In genomic region chr1:134083676-134084075, GRCm38 (mm10) we compare ENCODE assay signal across 19 mouse cellular contexts. TPM values are rescaled to one million over a fixed set of nuclear protein-coding genes. Genes with fewer than 3 reads are reported as not detected.
DNase-seq lines count a peak whose midpoint lies in the region; ATAC-seq and TF ChIP-seq lines count a peak whose summit lies in the region.
"Had no signal": no experiment of that assay in that cellular context is flagged by ENCODE, and none has a peak within 500 bp of the region (broad histone marks: within the 10 kb centered on the region; RNA-seq: fewer than 3 reads in every experiment).

No protein-coding gene starts in this region.

- TF ChIP-seq POLR2A in olfactory bulb, adult 2 months (IDR thresholded peaks at IDR 0.05; ENCODE audit: insufficient read depth, low read depth, low read length), result no peak

- DNase-seq in heart, adult 11 months, result no peak
- no peak for DNase-seq in lung, embryonic 14.5 days
- DNase-seq in lung, postnatal 10 days, result no peak
- no peak for DNase-seq in hindbrain, embryonic 14.5 days (ENCODE audit: low spot score)
- DNase-seq: B cell, adult 2 months; cerebellum, adult 11-12 months; kidney, postnatal 36 days; left cerebral cortex, postnatal 4 days; thymus, adult 18-20 months had no signal

- no peaks in the 10 kb centered on the region for H3K27me3 ChIP-seq in heart, embryonic 12.5 days (replicated peaks)
- H3K27me3 ChIP-seq in lung, embryonic 14.5 days (ENCODE audit: insufficient read depth, low read length), result no peaks in the 10 kb centered on the region
- H3K27me3 ChIP-seq in heart, embryonic 16.5 days (ENCODE audit: control insufficient read depth, insufficient read depth, low read length), result no peaks in the 10 kb centered on the region
- no peaks in the 10 kb centered on the region for H3K27me3 ChIP-seq in intestine, embryonic 15.5 days (replicated peaks)
- H3K27me3 ChIP-seq in hindbrain, embryonic 14.5 days (ENCODE audit: control insufficient read depth, insufficient read depth, low read length), result no peaks in the 10 kb centered on the region
- H3K27me3 ChIP-seq: embryonic facial prominence, embryonic 13.5 days; hindbrain, embryonic 15.5 days; Patski had no signal

- H3K9ac ChIP-seq in heart, embryonic 12.5 days, result peak overlapping the region; percentile 52; the same call in 1 of the 2 replicates
- no peak overlapping the region for H3K9ac ChIP-seq in lung, embryonic 14.5 days
- H3K9ac ChIP-seq in heart, embryonic 16.5 days (ENCODE audit: low read length), result peak overlapping the region; percentile 64
- H3K9ac ChIP-seq in intestine, embryonic 15.5 days, result no peak overlapping the region
- no peak overlapping the region for H3K9ac ChIP-seq in hindbrain, embryonic 14.5 days
- H3K9ac ChIP-seq: hindbrain, embryonic 15.5 days had no signal

- WGBS in heart, embryonic 12.5 days, result 75% methylated on average over 8 of the region's 8 CpGs
- WGBS in lung, embryonic 14.5 days, result 69% methylated on average over 8 of the region's 8 CpGs
- WGBS in heart, embryonic 16.5 days, result 74% methylated on average over 8 of the region's 8 CpGs
- WGBS in olfactory bulb, adult 2 months, result 85% methylated on average over 8 of the region's 8 CpGs
- WGBS in intestine, embryonic 15.5 days, result 80% methylated on average over 8 of the region's 8 CpGs
- 87% methylated on average over 8 of the region's 8 CpGs for WGBS in hindbrain, embryonic 14.5 days

- peaks cover 60% of the 10 kb centered on the region for H3K4me1 ChIP-seq in heart, embryonic 12.5 days (replicated peaks)
- H3K4me1 ChIP-seq in lung, embryonic 14.5 days (ENCODE audit: insufficient read depth), result peaks cover 30% of the 10 kb centered on the region
- H3K4me1 ChIP-seq in heart, embryonic 16.5 days (ENCODE audit: control insufficient read depth, insufficient read depth, low read length), result peaks cover 48% of the 10 kb centered on the region
- H3K4me1 ChIP-seq in olfactory bulb, adult 2 months (ENCODE audit: control insufficient read depth, insufficient read depth, low read length), result peaks cover 32% of the 10 kb centered on the region
- peaks cover 31% of the 10 kb centered on the region for H3K4me1 ChIP-seq in intestine, embryonic 15.5 days (replicated peaks)
- H3K4me1 ChIP-seq in hindbrain, embryonic 14.5 days (replicated peaks; ENCODE audit: control insufficient read depth, insufficient read depth, low read length), result peaks cover 10% of the 10 kb centered on the region

- no peaks in the 10 kb centered on the region for H3K9me3 ChIP-seq in heart, embryonic 12.5 days (replicated peaks)
- no peaks in the 10 kb centered on the region for H3K9me3 ChIP-seq in lung, embryonic 14.5 days (ENCODE audit: low read depth, low read length)
- H3K9me3 ChIP-seq in heart, embryonic 16.5 days (replicated peaks; ENCODE audit: control insufficient read depth, low read length), result no peaks in the 10 kb centered on the region
- no peaks in the 10 kb centered on the region for H3K9me3 ChIP-seq in intestine, embryonic 15.5 days
- H3K9me3 ChIP-seq in hindbrain, embryonic 14.5 days (ENCODE audit: control insufficient read depth, low read length), result no peaks in the 10 kb centered on the region
- H3K9me3 ChIP-seq: embryonic facial prominence, embryonic 13.5 days; forebrain, embryonic 10.5 days; hindbrain, embryonic 15.5 days had no signal

- H3K4me3 ChIP-seq in heart, embryonic 12.5 days, result no peak overlapping the region
- no peak overlapping the region for H3K4me3 ChIP-seq in lung, embryonic 14.5 days (ENCODE audit: low read depth, low read length)
- no peak overlapping the region for H3K4me3 ChIP-seq in heart, embryonic 16.5 days (ENCODE audit: low read length)
- no peak overlapping the region for H3K4me3 ChIP-seq in olfactory bulb, adult 2 months (ENCODE audit: insufficient read depth, low read depth, low read length)
- no peak overlapping the region for H3K4me3 ChIP-seq in intestine, embryonic 15.5 days (replicated peaks)
- H3K4me3 ChIP-seq in hindbrain, embryonic 14.5 days (replicated peaks; ENCODE audit: low read length), result no peak overlapping the region
- H3K4me3 ChIP-seq: embryonic facial prominence, embryonic 13.5 days; forebrain, embryonic 10.5 days; hindbrain, embryonic 15.5 days had no signal

- no peak for TF ChIP-seq CTCF in lung, embryonic 14.5 days (IDR thresholded peaks at IDR 0.05; ENCODE audit: low read depth)
- TF ChIP-seq CTCF in olfactory bulb, adult 2 months (IDR thresholded peaks at IDR 0.05; ENCODE audit: insufficient read depth, low read depth, low read length), result no peak

- peak overlapping the region; percentile 42; the same call in 1 of the 2 replicates for H3K4me2 ChIP-seq in heart, embryonic 12.5 days
- no peak overlapping the region for H3K4me2 ChIP-seq in lung, embryonic 14.5 days
- peak overlapping the region; percentile 7 for H3K4me2 ChIP-seq in heart, embryonic 16.5 days (ENCODE audit: low read depth, low read length)
- no peak overlapping the region for H3K4me2 ChIP-seq in intestine, embryonic 15.5 days (replicated peaks)
- H3K4me2 ChIP-seq in hindbrain, embryonic 14.5 days (replicated peaks), result no peak overlapping the region
- H3K4me2 ChIP-seq: embryonic facial prominence, embryonic 13.5 days; hindbrain, embryonic 15.5 days; midbrain, embryonic 11.5 days had no signal

- H3K27ac ChIP-seq in heart, embryonic 12.5 days (ENCODE audit: poor library complexity, severe bottlenecking), result peak overlapping the region; percentile 93
- peak overlapping the region; percentile 26; the same call in 1 of the 2 replicates for H3K27ac ChIP-seq in lung, embryonic 14.5 days (ENCODE audit: low read depth)
- H3K27ac ChIP-seq in heart, embryonic 16.5 days (ENCODE audit: low read length), result peak overlapping the region; percentile 92
- peak overlapping the region; percentile 92 for H3K27ac ChIP-seq in olfactory bulb, adult 2 months (ENCODE audit: insufficient read depth, low read depth, low read length)
- H3K27ac ChIP-seq in intestine, embryonic 15.5 days, result no peak overlapping the region
- H3K27ac ChIP-seq in hindbrain, embryonic 14.5 days, result no peak overlapping the region
- H3K27ac ChIP-seq: embryonic facial prominence, embryonic 13.5 days; hindbrain, embryonic 15.5 days had no signal

- no peaks in the 10 kb centered on the region for H3K36me3 ChIP-seq in heart, embryonic 12.5 days
- H3K36me3 ChIP-seq in lung, embryonic 14.5 days (ENCODE audit: insufficient read depth), result no peaks in the 10 kb centered on the region
- H3K36me3 ChIP-seq in heart, embryonic 16.5 days (ENCODE audit: control insufficient read depth, insufficient read depth), result no peaks in the 10 kb centered on the region
- no peaks in the 10 kb centered on the region for H3K36me3 ChIP-seq in intestine, embryonic 15.5 days
- H3K36me3 ChIP-seq in hindbrain, embryonic 14.5 days (replicated peaks; ENCODE audit: control insufficient read depth, insufficient read depth), result no peaks in the 10 kb centered on the region
- H3K36me3 ChIP-seq: embryonic facial prominence, embryonic 13.5 days; forebrain, embryonic 10.5 days; hindbrain, embryonic 15.5 days had no signal

- ATAC-seq in heart, embryonic 12.5 days (ENCODE audit: insufficient number of reproducible peaks, low FRiP score), result no peak
- no peak for ATAC-seq in lung, embryonic 14.5 days (ENCODE audit: insufficient read depth)
- ATAC-seq in heart, embryonic 16.5 days (replicated peaks; ENCODE audit: extremely low read depth, insufficient read depth, low FRiP score), result no peak
- ATAC-seq in intestine, embryonic 15.5 days, result no peak
- ATAC-seq in hindbrain, embryonic 14.5 days (ENCODE audit: low FRiP score), result no peak

RNA-seq across cellular contexts. Expression of gene Btg2, which starts 4.8 kb away (rescaled TPM):
- polyA plus RNA-seq in heart, embryonic 12.5 days (2016; fragmentation: Nextera tagmentation; extraction: Ambion mirVana), result 37.8 and 40.4 TPM in 2 replicates
- 77.2 and 81.0 TPM in 2 replicates for polyA plus RNA-seq in lung, embryonic 14.5 days (2014; fragmentation: Nextera tagmentation; extraction: Ambion mirVana)
- polyA plus RNA-seq in heart, embryonic 16.5 days (2015; fragmentation: Nextera tagmentation; extraction: Ambion mirVana), result 49.5 and 50.9 TPM in 2 replicates
- 111 and 168 TPM in 2 replicates for polyA plus RNA-seq in olfactory bulb, adult 2 months (2012; ENCODE audit: insufficient read depth, insufficient read length, low replicate concordance, missing spikeins)
- polyA plus RNA-seq in intestine, embryonic 15.5 days (2015; fragmentation: Nextera tagmentation; extraction: Ambion mirVana), result 41.0 and 41.3 TPM in 2 replicates
- 26.3 and 29.0 TPM in 2 replicates for polyA plus RNA-seq in hindbrain, embryonic 14.5 days (2014; fragmentation: Nextera tagmentation; extraction: Ambion mirVana)

RNA-seq across cellular contexts. Expression of gene Chit1, which starts 27.4 kb away (rescaled TPM):
- polyA plus RNA-seq in heart, embryonic 12.5 days (2016; fragmentation: Nextera tagmentation; extraction: Ambion mirVana), result 0.32 and 0.49 TPM in 2 replicates
- polyA plus RNA-seq in lung, embryonic 14.5 days (2014; fragmentation: Nextera tagmentation; extraction: Ambion mirVana), result not detected in 2 replicates
- polyA plus RNA-seq in heart, embryonic 16.5 days (2015; fragmentation: Nextera tagmentation; extraction: Ambion mirVana), result 0.31 and 0.46 TPM in 2 replicates
- polyA plus RNA-seq in olfactory bulb, adult 2 months (2012; ENCODE audit: insufficient read depth, insufficient read length, low replicate concordance, missing spikeins), result not detected in 2 replicates
- not detected in 2 replicates for polyA plus RNA-seq in intestine, embryonic 15.5 days (2015; fragmentation: Nextera tagmentation; extraction: Ambion mirVana)
- 0.20 and 0.23 TPM in 2 replicates for polyA plus RNA-seq in hindbrain, embryonic 14.5 days (2014; fragmentation: Nextera tagmentation; extraction: Ambion mirVana)
- polyA plus RNA-seq: embryonic facial prominence, embryonic 13.5 days; forebrain, embryonic 10.5 days; midbrain, embryonic 11.5 days; Patski; urinary bladder, adult 2 months had no signal

RNA-seq across cellular contexts. Expression of gene Fmod, which starts 46.6 kb away (rescaled TPM):
- polyA plus RNA-seq in heart, embryonic 12.5 days (2016; fragmentation: Nextera tagmentation; extraction: Ambion mirVana), result 15.7 and 17.5 TPM in 2 replicates
- polyA plus RNA-seq in lung, embryonic 14.5 days (2014; fragmentation: Nextera tagmentation; extraction: Ambion mirVana), result 173 and 174 TPM in 2 replicates
- 23.6 and 29.5 TPM in 2 replicates for polyA plus RNA-seq in heart, embryonic 16.5 days (2015; fragmentation: Nextera tagmentation; extraction: Ambion mirVana)
- not detected in 2 replicates for polyA plus RNA-seq in olfactory bulb, adult 2 months (2012; ENCODE audit: insufficient read depth, insufficient read length, low replicate concordance, missing spikeins)
- polyA plus RNA-seq in intestine, embryonic 15.5 days (2015; fragmentation: Nextera tagmentation; extraction: Ambion mirVana), result 8.5 and 9.2 TPM in 2 replicates
- polyA plus RNA-seq in hindbrain, embryonic 14.5 days (2014; fragmentation: Nextera tagmentation; extraction: Ambion mirVana), result 5.3 and 6.2 TPM in 2 replicates

Comparison
In these comparisons a context has a peak if more than half of its experiments do, and no peak if none do; other contexts are left out.
1. H3K27ac ChIP-seq: peak in heart, embryonic 12.5 days (single experiment), lung, embryonic 14.5 days (single experiment), heart, embryonic 16.5 days (single experiment) and olfactory bulb, adult 2 months (single experiment); none in intestine, embryonic 15.5 days (single experiment) and hindbrain, embryonic 14.5 days (single experiment).
2. H3K4me2 ChIP-seq: peak in heart, embryonic 12.5 days (single experiment) and heart, embryonic 16.5 days (single experiment); none in lung, embryonic 14.5 days (single experiment), intestine, embryonic 15.5 days (single experiment) and hindbrain, embryonic 14.5 days (single experiment).
3. H3K9ac ChIP-seq: peak in heart, embryonic 12.5 days (single experiment) and heart, embryonic 16.5 days (single experiment); none in lung, embryonic 14.5 days (single experiment), intestine, embryonic 15.5 days (single experiment) and hindbrain, embryonic 14.5 days (single experiment).